In genomic region chr3:74588703-74589362, GRCm38 (mm10) we compare ENCODE assay signal across 23 mouse cellular contexts.
DNase-seq lines count a peak whose midpoint lies in the region; ATAC-seq and TF ChIP-seq lines count a peak whose summit lies in the region.
"Had no signal": no experiment of that assay in that cellular context is flagged by ENCODE, and none has a peak within 500 bp of the region (broad histone marks: within the 10 kb centered on the region; RNA-seq: fewer than 3 reads in every experiment).

No protein-coding gene starts in this region.

- H3K36me3 ChIP-seq in lung, embryonic 16.5 days (ENCODE audit: control insufficient read depth, insufficient read depth, low read length): no peaks in the 10 kb centered on the region
- H3K36me3 ChIP-seq in intestine, postnatal 0 days (ENCODE audit: control insufficient read depth, insufficient read depth): no peaks in the 10 kb centered on the region
- H3K36me3 ChIP-seq in liver, embryonic 14.5 days (replicated peaks; ENCODE audit: control insufficient read depth, insufficient read depth, low read depth): no peaks in the 10 kb centered on the region
- H3K36me3 ChIP-seq in stomach, embryonic 15.5 days: no peaks in the 10 kb centered on the region
- H3K36me3 ChIP-seq: embryonic facial prominence, embryonic 10.5 days; heart, embryonic 13.5 days; hindbrain, embryonic 13.5 days; limb, embryonic 10.5 days had no signal

- no peak for TF ChIP-seq EP300 in liver, embryonic 14.5 days (IDR thresholded peaks at IDR 0.05; ENCODE audit: low read depth)

- H3K27me3 ChIP-seq in lung, embryonic 16.5 days (ENCODE audit: control insufficient read depth, insufficient read depth, low read depth, low read length): no peaks in the 10 kb centered on the region
- no peaks in the 10 kb centered on the region for H3K27me3 ChIP-seq in intestine, postnatal 0 days (replicated peaks; ENCODE audit: control insufficient read depth, insufficient read depth, low read length)
- no peaks in the 10 kb centered on the region for H3K27me3 ChIP-seq in liver, embryonic 14.5 days (ENCODE audit: control insufficient read depth, insufficient read depth, low read length)
- H3K27me3 ChIP-seq in stomach, embryonic 15.5 days (replicated peaks): no peaks in the 10 kb centered on the region
- H3K27me3 ChIP-seq: heart, embryonic 13.5 days; hindbrain, embryonic 13.5 days had no signal

- no peak for TF ChIP-seq CTCF in intestine, postnatal 0 days (IDR thresholded peaks at IDR 0.05; ENCODE audit: low read depth)
- TF ChIP-seq CTCF in liver, embryonic 14.5 days (IDR thresholded peaks at IDR 0.05; ENCODE audit: low read depth): no peak

- no peak overlapping the region for H3K4me2 ChIP-seq in lung, embryonic 16.5 days (ENCODE audit: low read depth, low read length)
- no peak overlapping the region for H3K4me2 ChIP-seq in intestine, postnatal 0 days (replicated peaks; ENCODE audit: low read depth)
- H3K4me2 ChIP-seq in liver, embryonic 14.5 days (ENCODE audit: low read depth): no peak overlapping the region
- no peak overlapping the region for H3K4me2 ChIP-seq in stomach, embryonic 15.5 days
- H3K4me2 ChIP-seq: heart, embryonic 13.5 days; hindbrain, embryonic 13.5 days; midbrain, embryonic 11.5 days had no signal

- 41% methylated on average over 3 of the region's 3 CpGs for WGBS in lung, embryonic 16.5 days
- 37% methylated on average over 3 of the region's 3 CpGs for WGBS in intestine, postnatal 0 days
- 47% methylated on average over 3 of the region's 3 CpGs for WGBS in liver, embryonic 14.5 days (ENCODE audit: insufficient replicate concordance)
- 41% methylated on average over 3 of the region's 3 CpGs for WGBS in stomach, embryonic 15.5 days

- ATAC-seq in lung, embryonic 16.5 days (ENCODE audit: low read depth): peak; percentile 86
- peak; percentile 81 for ATAC-seq in intestine, postnatal 0 days
- peak; percentile 69 for ATAC-seq in liver, embryonic 14.5 days (ENCODE audit: insufficient read depth)
- ATAC-seq in stomach, embryonic 15.5 days (ENCODE audit: insufficient read depth, low FRiP score, low read depth): peak; percentile 95
- ATAC-seq: inflammation-experienced regulatory T-cells, adult 6 months had no signal

- H3K9me3 ChIP-seq in lung, embryonic 16.5 days (ENCODE audit: control insufficient read depth, low read length): no peaks in the 10 kb centered on the region
- H3K9me3 ChIP-seq in intestine, postnatal 0 days (ENCODE audit: control insufficient read depth): no peaks in the 10 kb centered on the region
- H3K9me3 ChIP-seq in liver, embryonic 14.5 days (ENCODE audit: control insufficient read depth, low read length): no peaks in the 10 kb centered on the region
- H3K9me3 ChIP-seq in stomach, embryonic 15.5 days: no peaks in the 10 kb centered on the region
- H3K9me3 ChIP-seq: hindbrain, embryonic 13.5 days; limb, embryonic 10.5 days had no signal

- no peak overlapping the region for H3K27ac ChIP-seq in lung, embryonic 16.5 days (ENCODE audit: low read length)
- H3K27ac ChIP-seq in intestine, postnatal 0 days (ENCODE audit: low read depth, low read length): no peak overlapping the region
- H3K27ac ChIP-seq in liver, embryonic 14.5 days: no peak overlapping the region
- no peak overlapping the region for H3K27ac ChIP-seq in stomach, embryonic 15.5 days
- H3K27ac ChIP-seq: embryonic facial prominence, embryonic 10.5 days; heart, embryonic 13.5 days; hindbrain, embryonic 13.5 days; left cerebral cortex, adult 2 months; limb, embryonic 10.5 days; macrophage had no signal

- no peak overlapping the region for H3K4me3 ChIP-seq in lung, embryonic 16.5 days (ENCODE audit: low read length)
- H3K4me3 ChIP-seq in intestine, postnatal 0 days (ENCODE audit: low read depth, low read length): no peak overlapping the region
- no peak overlapping the region for H3K4me3 ChIP-seq in liver, embryonic 14.5 days (ENCODE audit: insufficient read depth in 1 of 2, low read depth in 2 of 2, low read length in 2 of 2)
- H3K4me3 ChIP-seq in stomach, embryonic 15.5 days (replicated peaks): no peak overlapping the region
- H3K4me3 ChIP-seq: embryonic facial prominence, embryonic 10.5 days; heart, embryonic 13.5 days; hindbrain, embryonic 13.5 days; left cerebral cortex, adult 2 months; limb, embryonic 10.5 days had no signal

- H3K9ac ChIP-seq in lung, embryonic 16.5 days (ENCODE audit: low read length): no peak overlapping the region
- H3K9ac ChIP-seq in intestine, postnatal 0 days (ENCODE audit: low read depth, low read length): no peak overlapping the region
- no peak overlapping the region for H3K9ac ChIP-seq in liver, embryonic 14.5 days (replicated peaks)
- H3K9ac ChIP-seq in stomach, embryonic 15.5 days: no peak overlapping the region
- H3K9ac ChIP-seq: heart, embryonic 13.5 days; hindbrain, embryonic 13.5 days had no signal

- no peak for DNase-seq in lung, postnatal 4 days
- peak; percentile 2 to 10 (median 7) for DNase-seq in liver, embryonic 14.5 days (ENCODE audit: low read depth in 3 of 3, low spot score in 3 of 3)
- no peak for DNase-seq in cerebellum, postnatal 36 days
- no peak for DNase-seq in thymus, postnatal 4 days
- DNase-seq in layer of hippocampus, adult 9-10 months (ENCODE audit: low spot score): no peak
- DNase-seq: B cell, adult 2 months; cerebellum, adult 18-20 months; gastrocnemius, postnatal 10 days; heart, adult 18-20 months; kidney, postnatal 14 days; layer of hippocampus, adult 9-11 months; thymus, adult 18-20 months had no signal

- no peaks in the 10 kb centered on the region for H3K4me1 ChIP-seq in lung, embryonic 16.5 days (replicated peaks; ENCODE audit: control insufficient read depth, insufficient read depth, low read length)
- no peaks in the 10 kb centered on the region for H3K4me1 ChIP-seq in intestine, postnatal 0 days (replicated peaks; ENCODE audit: control insufficient read depth, insufficient read depth, low read length)
- no peaks in the 10 kb centered on the region for H3K4me1 ChIP-seq in liver, embryonic 14.5 days (replicated peaks; ENCODE audit: control insufficient read depth in 2 of 2, insufficient read depth in 2 of 2, low read length in 1 of 2)
- H3K4me1 ChIP-seq in stomach, embryonic 15.5 days: 0 out of 2 replicates have a peak, but pooled peaks cover 2% of the 10 kb centered on the region
- H3K4me1 ChIP-seq: embryonic facial prominence, embryonic 10.5 days; heart, embryonic 13.5 days; hindbrain, embryonic 13.5 days; limb, embryonic 10.5 days had no signal

Comparison
In these comparisons a context has a peak if more than half of its experiments do, and no peak if none do; other contexts are left out.
1. DNase-seq: peak in liver, embryonic 14.5 days (3 of 3); none in lung, postnatal 4 days (0 of 2), cerebellum, postnatal 36 days (0 of 2), thymus, postnatal 4 days (single experiment) and layer of hippocampus, adult 9-10 months (single experiment).
2. Peak in every context shown above with its lines, with median percentiles within 50 percentile points of each other: ATAC-seq.